Mouse (Mus musculus) stomach, embryonic 14.5 days (tissue): Measurements from ENCODE around the gene 0610010K14Rik. TPM values are rescaled to one million over a fixed set of nuclear protein-coding genes. Genes with fewer than 3 reads are reported as not detected.

ENCODE experiments used
- ATAC-seq: fragments of 200-750 bp; cut with Nextera tagmentation; 2 replicates; pipeline ENCODE4 v1.8.0; 2017; ENCODE audit warnings: low read depth, moderate TSS enrichment; ENCODE audit not compliant: insufficient number of reproducible peaks, insufficient read depth, low FRiP score
- H3K27ac ChIP-seq: fragments of 300-500 bp; sonication (generic); 2 replicates; pipeline ENCODE4 v1.5.1; 2014; ENCODE audit warnings: mild to moderate bottlenecking, low read length, moderate library complexity, mixed read lengths
- H3K27me3 ChIP-seq: fragments of 300-500 bp; sonication (generic); 2 replicates; pipeline ENCODE4 v1.6.1; 2014; ENCODE audit warnings: low read length, control low read depth, mixed read lengths; ENCODE audit not compliant: control insufficient read depth, insufficient read depth
- H3K36me3 ChIP-seq: fragments of 300-500 bp; sonication (generic); 2 replicates; pipeline ENCODE4 v1.6.1; 2014; ENCODE audit warnings: mild to moderate bottlenecking, control low read depth, low read length, moderate library complexity, mixed read lengths; ENCODE audit not compliant: control insufficient read depth, insufficient read depth
- H3K4me1 ChIP-seq: fragments of 300-500 bp; sonication (generic); 2 replicates; pipeline ENCODE4 v1.6.1; 2014; ENCODE audit warnings: low read length, control low read depth, mixed read lengths; ENCODE audit not compliant: control insufficient read depth, insufficient read depth
- H3K4me2 ChIP-seq: fragments of 300-500 bp; sonication (generic); replicated peaks from 2 replicates; pipeline ENCODE4 v1.6.1; 2014; ENCODE audit warnings: low read depth, low read length, control low read depth
- H3K4me3 ChIP-seq: fragments of 300-500 bp; sonication (generic); 2 replicates; pipeline ENCODE4 v1.5.1; 2014; ENCODE audit warnings: low read depth, low read length, control low read depth
- H3K9ac ChIP-seq: fragments of 300-500 bp; sonication (generic); replicated peaks from 2 replicates; pipeline ENCODE4 v1.6.1; 2014; ENCODE audit warnings: low read depth, mild to moderate bottlenecking, control low read depth, low read length, moderate library complexity, mixed read lengths
- H3K9me3 ChIP-seq: fragments of 300-500 bp; sonication (generic); 2 replicates; pipeline ENCODE4 v1.6.1; 2016; ENCODE audit warnings: low read depth, low read length, control low read depth; ENCODE audit not compliant: control insufficient read depth
- WGBS: fragments of 180-500 bp; shearing (Covaris S2); extraction: QIAGEN DNeasy Blood & Tissue Kit; methylation state at CpG from one replicate; pipeline ENCODE4 v1.1.7; 2014; 5-methylcytosine and 5-hydroxymethylcytosine counted together
- polyA plus RNA-seq: library from polyadenylated mRNA; unstranded; fragments of >200 nt; fragmentation: Nextera tagmentation; extraction: Ambion mirVana; gene quantifications from 2 replicates; pipeline ENCODE4 v1.2.1, GENCODE M21; 2014

The 0610010K14Rik gene
- polyA plus RNA-seq, 1 experiment from 2014 or later = 167 TPM

- Histone ChIP-seq H3K4me1 (peaks cover 11% of the 10 kb centered on the region; the same call in 1 of the 2 replicates), H3K27ac (peak overlapping the region; percentile 10; the same call in 1 of the 2 replicates), H3K4me3 (peak overlapping the region; percentile 11), H3K9me3 (no peaks in the 10 kb centered on the region), H3K36me3 (no peaks in the 10 kb centered on the region; the same call in 1 of the 2 replicates), H3K27me3 (peaks cover 19% of the 10 kb centered on the region), H3K4me2 (peak overlapping the region; percentile 53), H3K9ac (no peak overlapping the region)
- no peak for ATAC-seq
- WGBS = 22% methylated on average over 27 of the region's 27 CpGs
Measured at GRCm38 (mm10) chr11:70225798-70226601, 11.7 kb downstream of the 0610010K14Rik start.

- ATAC-seq = no peak
- H3K9ac ChIP-seq = no peak overlapping the region
- no peak overlapping the region for H3K4me2 ChIP-seq
- peaks cover 19% of the 10 kb centered on the region; the same call in 1 of the 2 replicates for H3K4me1 ChIP-seq
- 83% methylated on average over 9 of the region's 9 CpGs for WGBS
- no peak overlapping the region for H3K4me3 ChIP-seq
- no peaks in the 10 kb centered on the region; the same call in 1 of the 2 replicates for H3K36me3 ChIP-seq
- 0 out of 2 replicates have a peak overlapping the region, but pooled peaks have one; percentile 39 for H3K27ac ChIP-seq
- H3K27me3 ChIP-seq = peaks cover 19% of the 10 kb centered on the region
- H3K9me3 ChIP-seq = no peaks in the 10 kb centered on the region
Measured at GRCm38 (mm10) chr11:70223724-70224123, 14.0 kb downstream of the 0610010K14Rik start.

GRCm38 (mm10) chr11:70221603-70222500, 15.9 kb downstream of the 0610010K14Rik start:
- Histone ChIP-seq H3K9me3 (no peaks in the 10 kb centered on the region), H3K4me1 (peaks cover 18% of the 10 kb centered on the region; the same call in 1 of the 2 replicates), H3K27ac (peak overlapping the region; percentile 75; the same call in 1 of the 2 replicates), H3K36me3 (no peaks in the 10 kb centered on the region; the same call in 1 of the 2 replicates), H3K9ac (peak overlapping the region; percentile 32; the same call in 1 of the 2 replicates), H3K4me2 (peak overlapping the region; percentile 66), H3K4me3 (peak overlapping the region; percentile 37), H3K27me3 (peaks cover 6% of the 10 kb centered on the region; the same call in 1 of the 2 replicates)
- 15% methylated on average over 14 of the region's 14 CpGs for WGBS
- ATAC-seq = peak; percentile 24; the same call in 1 of the 2 replicates

- Histone ChIP-seq H3K4me3 (peak within 1 kb of the TSS; percentile 37), H3K27ac (peak within 1 kb of the TSS; percentile 75; the same call in 1 of the 2 replicates), H3K27me3 (peaks cover 4% of the 10 kb centered on the region; the same call in 1 of the 2 replicates), H3K4me1 (0 out of 2 replicates have a peak, but pooled peaks cover 17% of the 10 kb centered on the region), H3K36me3 (no peaks in the 10 kb centered on the region; the same call in 1 of the 2 replicates), H3K9ac (peak within 1 kb of the TSS; percentile 57), H3K4me2 (peak within 1 kb of the TSS; percentile 66), H3K9me3 (no peaks in the 10 kb centered on the region)
- under 1% methylated on average over 28 of the region's 28 CpGs for WGBS
- ATAC-seq = peak; percentile 94
Measured at GRCm38 (mm10) chr11:70220731-70221602, 16.7 kb downstream of the 0610010K14Rik start, which contains the start of gene Slc16a13. Gene Slc16a13 (minus strand): TSS chr11:70221064.

GRCm38 (mm10) chr11:70220323-70220722, 17.4 kb downstream of the 0610010K14Rik start:
- Histone ChIP-seq H3K27ac (peak overlapping the region; percentile 64; the same call in 1 of the 2 replicates), H3K27me3 (peaks cover 8% of the 10 kb centered on the region; the same call in 1 of the 2 replicates), H3K9ac (peak overlapping the region; percentile 57), H3K36me3 (no peaks in the 10 kb centered on the region; the same call in 1 of the 2 replicates), H3K9me3 (no peaks in the 10 kb centered on the region), H3K4me3 (peak overlapping the region; percentile 37), H3K4me2 (peak overlapping the region; percentile 66), H3K4me1 (0 out of 2 replicates have a peak, but pooled peaks cover 17% of the 10 kb centered on the region)
- ATAC-seq = no peak
- WGBS = 2% methylated on average over 24 of the region's 24 CpGs

GRCm38 (mm10) chr11:70219873-70220272, 17.8 kb downstream of the 0610010K14Rik start:
- Histone ChIP-seq H3K4me2 (peak overlapping the region; percentile 66), H3K9ac (peak overlapping the region; percentile 57)

GRCm38 (mm10) chr11:70218741-70219470, 18.8 kb downstream of the 0610010K14Rik start:
- Histone ChIP-seq H3K4me2 (no peak overlapping the region), H3K9ac (no peak overlapping the region), H3K4me3 (no peak overlapping the region), H3K9me3 (no peaks in the 10 kb centered on the region), H3K27me3 (peaks cover 17% of the 10 kb centered on the region), H3K36me3 (no peaks in the 10 kb centered on the region; the same call in 1 of the 2 replicates), H3K27ac (no peak overlapping the region), H3K4me1 (peaks cover 21% of the 10 kb centered on the region; the same call in 1 of the 2 replicates)
- ATAC-seq = no peak
- 90% methylated on average over 15 of the region's 15 CpGs for WGBS

More at GRCm38 (mm10) chr11:70219873-70220272, 17.8 kb downstream of the 0610010K14Rik start:
- WGBS = 64% methylated on average over 7 of the region's 7 CpGs
- peaks cover 12% of the 10 kb centered on the region for H3K27me3 ChIP-seq
- 0 out of 2 replicates have a peak, but pooled peaks cover 20% of the 10 kb centered on the region for H3K4me1 ChIP-seq
- H3K4me3 ChIP-seq = peak overlapping the region; percentile 37
- no peaks in the 10 kb centered on the region for H3K9me3 ChIP-seq
- no peak for ATAC-seq
- H3K36me3 ChIP-seq = no peaks in the 10 kb centered on the region; the same call in 1 of the 2 replicates
- H3K27ac ChIP-seq = no peak overlapping the region
